ENCODE assay signal across 21 mouse cellular contexts in genomic region chr11:98694301-98694700, GRCm38 (mm10). TPM values are rescaled to one million over a fixed set of nuclear protein-coding genes. Genes with fewer than 3 reads are reported as not detected.
DNase-seq lines count a peak whose midpoint lies in the region; ATAC-seq and TF ChIP-seq lines count a peak whose summit lies in the region.
"Had no signal": no experiment of that assay in that cellular context is flagged by ENCODE, and none has a peak within 500 bp of the region (broad histone marks: within the 10 kb centered on the region; RNA-seq: fewer than 3 reads in every experiment).

No protein-coding gene starts in this region.

- peaks cover 36% of the 10 kb centered on the region for H3K36me3 ChIP-seq in heart, embryonic 11.5 days (ENCODE audit: control insufficient read depth, insufficient read depth, low read length)
- H3K36me3 ChIP-seq in lung, embryonic 14.5 days (ENCODE audit: insufficient read depth) = peaks cover 75% of the 10 kb centered on the region

- TF ChIP-seq POLR2A in lung, adult 2 months (IDR thresholded peaks at IDR 0.05; ENCODE audit: borderline replicate concordance, extremely low read depth, low read depth, low read length) = no peak

- no peaks in the 10 kb centered on the region for H3K27me3 ChIP-seq in heart, embryonic 11.5 days (ENCODE audit: control insufficient read depth, insufficient read depth, low read length)
- H3K27me3 ChIP-seq in lung, embryonic 14.5 days (ENCODE audit: insufficient read depth, low read length) = no peaks in the 10 kb centered on the region
- H3K27me3 ChIP-seq: embryonic facial prominence, embryonic 13.5 days; forebrain, embryonic 12.5 days had no signal

- ATAC-seq in heart, embryonic 11.5 days (replicated peaks; ENCODE audit: insufficient number of reproducible peaks, low FRiP score, low TSS enrichment) = no peak
- ATAC-seq in lung, embryonic 14.5 days (ENCODE audit: insufficient read depth) = no peak
- ATAC-seq: forebrain, embryonic 16.5 days; intestine, embryonic 16.5 days had no signal

- H3K9me3 ChIP-seq in heart, embryonic 11.5 days (replicated peaks; ENCODE audit: control insufficient read depth, low read length) = no peaks in the 10 kb centered on the region
- H3K9me3 ChIP-seq in lung, embryonic 14.5 days (ENCODE audit: low read depth, low read length) = no peaks in the 10 kb centered on the region
- H3K9me3 ChIP-seq: embryonic facial prominence, embryonic 13.5 days; forebrain, embryonic 12.5 days had no signal

- peak; percentile 39 to 69 for DNase-seq in cerebellum, postnatal 14 days
- no peak for DNase-seq in cerebellum, adult 11 months
- peak; percentile 52 for DNase-seq in heart, postnatal 4 days
- peak; percentile 24 for DNase-seq in lung, embryonic 14.5 days
- no peak for DNase-seq in lung, adult 2 months
- no peak for DNase-seq in frontal cortex, adult 2 months (ENCODE audit: extremely low spot score in 1 of 2, low spot score in 1 of 2)
- DNase-seq: adrenal gland, adult 2 months; adrenal gland, postnatal 25 days; cerebellum, adult 2 months; cerebellum, postnatal 36 days had no signal

- H3K4me2 ChIP-seq in heart, embryonic 11.5 days = no peak overlapping the region
- H3K4me2 ChIP-seq in lung, embryonic 14.5 days = no peak overlapping the region
- H3K4me2 ChIP-seq: embryonic facial prominence, embryonic 13.5 days; forebrain, embryonic 12.5 days; hindbrain, embryonic 14.5 days had no signal

- no peaks in the 10 kb centered on the region for H3K4me1 ChIP-seq in heart, embryonic 11.5 days (ENCODE audit: control insufficient read depth, insufficient read depth, low read length)
- H3K4me1 ChIP-seq in lung, embryonic 14.5 days (ENCODE audit: insufficient read depth) = no peaks in the 10 kb centered on the region
- no peaks in the 10 kb centered on the region for H3K4me1 ChIP-seq in lung, adult 2 months (ENCODE audit: control insufficient read depth, insufficient read depth, low read length)
- H3K4me1 ChIP-seq: embryonic facial prominence, embryonic 13.5 days; forebrain, embryonic 12.5 days had no signal

- H3K27ac ChIP-seq in heart, embryonic 11.5 days (ENCODE audit: low read depth, low read length) = no peak overlapping the region
- H3K27ac ChIP-seq in lung, embryonic 14.5 days (ENCODE audit: low read depth) = no peak overlapping the region
- H3K27ac ChIP-seq: embryonic facial prominence, embryonic 13.5 days; forebrain, embryonic 12.5 days; hindbrain, embryonic 14.5 days had no signal

- no peak for TF ChIP-seq CTCF in lung, embryonic 14.5 days (IDR thresholded peaks at IDR 0.05; ENCODE audit: low read depth)
- no peak for TF ChIP-seq CTCF in lung, adult 2 months (IDR thresholded peaks at IDR 0.05; ENCODE audit: insufficient read depth, low read length)

- no peak overlapping the region for H3K4me3 ChIP-seq in heart, embryonic 11.5 days (ENCODE audit: low read depth, low read length)
- no peak overlapping the region for H3K4me3 ChIP-seq in lung, embryonic 14.5 days (ENCODE audit: low read depth, low read length)
- no peak overlapping the region for H3K4me3 ChIP-seq in lung, adult 2 months (replicated peaks; ENCODE audit: extremely low read depth, low read depth, low read length)
- H3K4me3 ChIP-seq: embryonic facial prominence, embryonic 13.5 days; forebrain, embryonic 12.5 days had no signal

- H3K9ac ChIP-seq in heart, embryonic 11.5 days (ENCODE audit: low read depth, low read length) = no peak overlapping the region
- H3K9ac ChIP-seq in lung, embryonic 14.5 days = no peak overlapping the region
- H3K9ac ChIP-seq: embryonic facial prominence, embryonic 13.5 days; forebrain, embryonic 12.5 days; hindbrain, embryonic 14.5 days had no signal

- WGBS in heart, embryonic 11.5 days (ENCODE audit: insufficient replicate concordance) = 86% methylated on average over 9 of the region's 9 CpGs
- 76% methylated on average over 9 of the region's 9 CpGs for WGBS in lung, embryonic 14.5 days
- WGBS in lung, adult 2 months = 67% methylated on average over 9 of the region's 9 CpGs

RNA-seq across cellular contexts. Expression of gene Csf3, which starts 6.8 kb away (rescaled TPM):
- not detected for total RNA-seq in heart, postnatal 4 days (2021)
- polyA plus RNA-seq in heart, embryonic 11.5 days (2014; fragmentation: Nextera tagmentation; extraction: Ambion mirVana) = not detected in 2 replicates
- polyA plus RNA-seq in lung, embryonic 14.5 days (2014; fragmentation: Nextera tagmentation; extraction: Ambion mirVana) = not detected in 2 replicates
- not detected in 2 replicates for polyA plus RNA-seq in lung, adult 2 months (2012; rRNA removed)
- polyA plus RNA-seq in frontal cortex, adult 2 months (2012; rRNA removed) = not detected in 2 replicates
- total RNA-seq: adrenal gland, adult 2 months; adrenal gland, postnatal 25 days; gastrocnemius, adult 18-20 months; gastrocnemius, postnatal 14 days; hematopoietic stem cell, adult 5-6 weeks had no signal
- polyA plus RNA-seq: adrenal gland, adult 2 months; C2C12; cerebellum, adult 2 months; embryonic facial prominence, embryonic 13.5 days; forebrain, embryonic 12.5 days; forebrain, embryonic 16.5 days; heart, embryonic 16.5 days; hindbrain, embryonic 14.5 days; intestine, embryonic 16.5 days had no signal

RNA-seq across cellular contexts. Expression of gene Psmd3, which starts 11.9 kb away (rescaled TPM):
- total RNA-seq in heart, postnatal 4 days (2021) = 100 to 1,000 TPM; 138 to 140 TPM
- 122 and 131 TPM in 2 replicates for polyA plus RNA-seq in heart, embryonic 11.5 days (2014; fragmentation: Nextera tagmentation; extraction: Ambion mirVana)
- polyA plus RNA-seq in lung, embryonic 14.5 days (2014; fragmentation: Nextera tagmentation; extraction: Ambion mirVana) = 152 and 169 TPM in 2 replicates
- polyA plus RNA-seq in lung, adult 2 months (2012; rRNA removed) = 136 and 156 TPM in 2 replicates
- polyA plus RNA-seq in frontal cortex, adult 2 months (2012; rRNA removed) = 166 and 177 TPM in 2 replicates

RNA-seq across cellular contexts. Expression of gene Gsdma, which starts 30.1 kb away (rescaled TPM):
- not detected for total RNA-seq in heart, postnatal 4 days (2021)
- not detected in 2 replicates for polyA plus RNA-seq in heart, embryonic 11.5 days (2014; fragmentation: Nextera tagmentation; extraction: Ambion mirVana)
- polyA plus RNA-seq in lung, embryonic 14.5 days (2014; fragmentation: Nextera tagmentation; extraction: Ambion mirVana) = not detected in 2 replicates
- 11.5 TPM in 1 of 2 replicates, not detected in the other for polyA plus RNA-seq in lung, adult 2 months (2012; rRNA removed)
- polyA plus RNA-seq in frontal cortex, adult 2 months (2012; rRNA removed) = 0.15 and 0.16 TPM in 2 replicates
- total RNA-seq: adrenal gland, adult 2 months; adrenal gland, postnatal 25 days; hematopoietic stem cell, adult 5-6 weeks had no signal
- polyA plus RNA-seq: adrenal gland, adult 2 months; C2C12; forebrain, embryonic 12.5 days; forebrain, embryonic 16.5 days; heart, embryonic 16.5 days; hindbrain, embryonic 14.5 days had no signal

RNA-seq across cellular contexts. Expression of gene Med24, which starts 34.9 kb away (rescaled TPM):
- 10 to 100 TPM; 51.7 to 52.3 TPM for total RNA-seq in heart, postnatal 4 days (2021)
- polyA plus RNA-seq in heart, embryonic 11.5 days (2014; fragmentation: Nextera tagmentation; extraction: Ambion mirVana) = 31.6 and 42.1 TPM in 2 replicates
- 53.0 and 53.5 TPM in 2 replicates for polyA plus RNA-seq in lung, embryonic 14.5 days (2014; fragmentation: Nextera tagmentation; extraction: Ambion mirVana)
- polyA plus RNA-seq in lung, adult 2 months (2012; rRNA removed) = 45.0 and 55.1 TPM in 2 replicates
- 137 and 157 TPM in 2 replicates for polyA plus RNA-seq in frontal cortex, adult 2 months (2012; rRNA removed)

RNA-seq across cellular contexts. Expression of gene Thra, which starts 46.1 kb away (rescaled TPM):
- 100 to 1,000 TPM; 171 to 183 TPM for total RNA-seq in heart, postnatal 4 days (2021)
- 32.2 and 35.7 TPM in 2 replicates for polyA plus RNA-seq in heart, embryonic 11.5 days (2014; fragmentation: Nextera tagmentation; extraction: Ambion mirVana)
- polyA plus RNA-seq in lung, embryonic 14.5 days (2014; fragmentation: Nextera tagmentation; extraction: Ambion mirVana) = 46.8 and 47.1 TPM in 2 replicates
- 142 and 159 TPM in 2 replicates for polyA plus RNA-seq in lung, adult 2 months (2012; rRNA removed)
- polyA plus RNA-seq in frontal cortex, adult 2 months (2012; rRNA removed) = 770 and 851 TPM in 2 replicates

Comparison
In these comparisons a context has a peak if more than half of its experiments do, and no peak if none do; other contexts are left out.
1. DNase-seq: peak in cerebellum, postnatal 14 days (2 of 2), heart, postnatal 4 days (single experiment) and lung, embryonic 14.5 days (single experiment); none in cerebellum, adult 11 months (single experiment), lung, adult 2 months (single experiment) and frontal cortex, adult 2 months (0 of 2).